Mouse (Mus musculus) myocyte (in vitro differentiated cells): Measurements from ENCODE around the gene Gamt.

ENCODE experiments used
- CEBPB ChIP-seq: IDR thresholded peaks from 2 replicates; pipeline ENCODE4 v1.6.1; 2011; ENCODE audit warnings: mild to moderate bottlenecking, moderate library complexity; ENCODE audit not compliant: poor library complexity, insufficient read depth, severe bottlenecking
- MAX ChIP-seq: IDR thresholded peaks from one replicate; pipeline ENCODE4 v1.6.1; 2011; ENCODE audit warnings: low read depth, mild to moderate bottlenecking, control low read depth
- MYOD1 ChIP-seq, 3 experiments: IDR thresholded peaks; one replicate each; pipeline ENCODE4 v1.6.1; 2011; ENCODE audit warnings: control low read depth in 2 of 3, low read depth in 2 of 3, mild to moderate bottlenecking in 2 of 3, moderate library complexity in 1 of 3; ENCODE audit not compliant: insufficient read length in 2 of 3, control insufficient read depth in 1 of 3
- POLR2A ChIP-seq: IDR thresholded peaks from one replicate; pipeline ENCODE4 v1.6.1; 2011; ENCODE audit warnings: low read depth, mild to moderate bottlenecking, control low read depth, moderate library complexity; ENCODE audit not compliant: insufficient read length
- POLR2AphosphoS2 ChIP-seq: IDR thresholded peaks from one replicate; pipeline ENCODE4 v1.6.1; 2011; ENCODE audit warnings: low read depth, control low read depth; ENCODE audit not compliant: insufficient read length
- SRF ChIP-seq: IDR thresholded peaks from one replicate; pipeline ENCODE4 v1.6.1; 2011; ENCODE audit warnings: low read depth; ENCODE audit not compliant: control insufficient read depth, insufficient read length
- USF1 ChIP-seq: IDR thresholded peaks from one replicate; pipeline ENCODE4 v1.6.1; 2011; ENCODE audit warnings: low read depth, mild to moderate bottlenecking, control low read depth, moderate library complexity

- TF ChIP-seq POLR2AphosphoS2: no peak
- TF ChIP-seq USF1: no peak
- TF ChIP-seq CEBPB: no peak
- TF ChIP-seq SRF: no peak
- no peak for TF ChIP-seq POLR2A
- no peak for TF ChIP-seq MAX
- no peak for TF ChIP-seq MYOD1 (IDR thresholded peaks at IDR 0.05; ENCODE audit: control insufficient read depth in 1 of 3, insufficient read length in 2 of 3, low read depth in 2 of 3)
These were observed 8.1 kb downstream of the Gamt start for GRCm38 (mm10) chr10:80252493-80253274.
